Mouse (Mus musculus) forebrain, postnatal 0 days (tissue): ENCODE data around the gene Gnat1. TPM values are rescaled to one million over a fixed set of nuclear protein-coding genes. Genes with fewer than 3 reads are reported as not detected.
A peak's percentile ranks its signal among the peaks of the same experiment; 100 is the strongest.

Experiments
- ATAC-seq: fragments of 200-750 bp; cut with Nextera tagmentation; 2 replicates; pipeline ENCODE4 v1.8.0; 2017; ENCODE audit warnings: mild to moderate bottlenecking, moderate library complexity
- DNase-seq: peaks from one replicate; pipeline ENCODE4 v3.0.0-alpha.2; 2015
- H3K27ac ChIP-seq: fragments of 300-500 bp; sonication (generic); 2 replicates; pipeline ENCODE4 v1.5.1; 2014; ENCODE audit warnings: low read depth, mild to moderate bottlenecking, antibody characterized with exemption, low read length, moderate library complexity, mixed read lengths
- H3K27me3 ChIP-seq: fragments of 300-500 bp; sonication (generic); 2 replicates; pipeline ENCODE4 v1.6.1; 2014; ENCODE audit warnings: mild to moderate bottlenecking, low read length, mixed read lengths; ENCODE audit not compliant: insufficient read depth
- H3K36me3 ChIP-seq: fragments of 300-500 bp; sonication (generic); 2 replicates; pipeline ENCODE4 v1.6.1; 2014; ENCODE audit warnings: mild to moderate bottlenecking, moderate library complexity; ENCODE audit not compliant: insufficient read depth
- H3K4me1 ChIP-seq: fragments of 300-500 bp; sonication (generic); 2 replicates; pipeline ENCODE4 v1.6.1; 2014; ENCODE audit warnings: antibody characterized with exemption; ENCODE audit not compliant: insufficient read depth
- H3K4me2 ChIP-seq: fragments of 300-500 bp; sonication (generic); 2 replicates; pipeline ENCODE4 v1.6.1; 2014; ENCODE audit warnings: low read depth, mild to moderate bottlenecking, moderate library complexity
- H3K4me3 ChIP-seq: fragments of 300-500 bp; sonication (generic); 2 replicates; pipeline ENCODE4 v1.5.1; 2014; ENCODE audit warnings: low read depth, low read length, mixed read lengths
- H3K9ac ChIP-seq: fragments of 300-500 bp; sonication (generic); 2 replicates; pipeline ENCODE4 v1.6.1; 2014; ENCODE audit warnings: mild to moderate bottlenecking
- H3K9me3 ChIP-seq: fragments of 300-500 bp; sonication (generic); 2 replicates; pipeline ENCODE4 v1.6.1; 2016; ENCODE audit warnings: low read length
- CTCF ChIP-seq: sonication (generic); IDR thresholded peaks from 2 replicates; pipeline ENCODE4 v1.5.1; 2016; ENCODE audit warnings: antibody characterized with exemption, control low read depth, low read depth
- WGBS: fragments of 180-500 bp; shearing (Covaris S2); extraction: QIAGEN DNeasy Blood & Tissue Kit; methylation state at CpG from one replicate; pipeline ENCODE4 v1.1.7; 2014; 5-methylcytosine and 5-hydroxymethylcytosine counted together
- polyA plus RNA-seq: library from polyadenylated mRNA; unstranded; fragments of >200 nt; fragmentation: Nextera tagmentation; extraction: Ambion mirVana; gene quantifications from 2 replicates; pipeline ENCODE4 v1.2.1, GENCODE M21; 2015
- total RNA-seq: library from RNA; depleted of rRNA; stranded (reverse); fragments of >200 nt; gene quantifications from 2 replicates; pipeline ENCODE4 v1.2.3, GENCODE M21; 2014

Gene Gnat1
- total and polyA plus RNA-seq, 2 experiments from 2014 or later = 0.24 to 1.8 TPM

GRCm38 (mm10) chr9:107708439-107709095 lies 29.1 kb upstream of the Gnat1 start:
- H3K27ac ChIP-seq = peak overlapping the region; percentile 84
- ATAC-seq (no peak), DNase-seq (no peak)
- no peak for TF ChIP-seq CTCF
- no peaks in the 10 kb centered on the region for H3K9me3 ChIP-seq
- 8% methylated on average over 21 of the region's 21 CpGs for WGBS
- peak overlapping the region; percentile 91 for H3K4me2 ChIP-seq
- peak overlapping the region; percentile 73 for H3K9ac ChIP-seq
- H3K36me3 ChIP-seq = peaks cover 12% of the 10 kb centered on the region; the same call in 1 of the 2 replicates
- H3K27me3 ChIP-seq = no peaks in the 10 kb centered on the region
- peak overlapping the region; percentile 75 for H3K4me3 ChIP-seq
- H3K4me1 ChIP-seq = peaks cover 12% of the 10 kb centered on the region; the same call in 1 of the 2 replicates

- Histone ChIP-seq H3K4me3 (peak overlapping the region; percentile 75), H3K27ac (peak overlapping the region; percentile 84), H3K9me3 (no peaks in the 10 kb centered on the region), H3K4me1 (peaks cover 12% of the 10 kb centered on the region; the same call in 1 of the 2 replicates), H3K9ac (peak overlapping the region; percentile 73), H3K27me3 (no peaks in the 10 kb centered on the region), H3K36me3 (peaks cover 17% of the 10 kb centered on the region; the same call in 1 of the 2 replicates), H3K4me2 (peak overlapping the region; percentile 91)
- WGBS = 5% methylated on average over 17 of the region's 17 CpGs
- no peak for TF ChIP-seq CTCF
- peak; percentile 45 for ATAC-seq
- DNase-seq = peak; percentile 77
Measured at GRCm38 (mm10) chr9:107707701-107708438, 28.4 kb upstream of the Gnat1 start.

- Histone ChIP-seq H3K27me3 (no peaks in the 10 kb centered on the region), H3K36me3 (peaks cover 21% of the 10 kb centered on the region; the same call in 1 of the 2 replicates), H3K4me3 (peak overlapping the region; percentile 75), H3K27ac (no peak overlapping the region), H3K9ac (peak overlapping the region; percentile 73), H3K9me3 (no peaks in the 10 kb centered on the region), H3K4me2 (peak overlapping the region; percentile 91), H3K4me1 (peaks cover 12% of the 10 kb centered on the region; the same call in 1 of the 2 replicates)
- no peak for TF ChIP-seq CTCF
- ATAC-seq (no peak), DNase-seq (peak; percentile 56)
- whole genome bisulfite sequencing = 7% methylated on average over 14 of the region's 14 CpGs
Measured at GRCm38 (mm10) chr9:107706781-107707211, 27.3 kb upstream of the Gnat1 start.

- Histone ChIP-seq H3K4me2 (no peak overlapping the region), H3K9me3 (no peaks in the 10 kb centered on the region), H3K4me1 (peaks cover 38% of the 10 kb centered on the region), H3K27me3 (no peaks in the 10 kb centered on the region), H3K4me3 (no peak overlapping the region), H3K9ac (no peak overlapping the region), H3K36me3 (peaks cover 21% of the 10 kb centered on the region; the same call in 1 of the 2 replicates), H3K27ac (no peak overlapping the region)
- no peak for DNase-seq
- ATAC-seq = no peak
- 57% methylated on average over 14 of the region's 14 CpGs for WGBS
- no peak for TF ChIP-seq CTCF
Measured at GRCm38 (mm10) chr9:107703337-107704122, 24.0 kb upstream of the Gnat1 start.

- H3K4me1 ChIP-seq = peaks cover 44% of the 10 kb centered on the region
- ATAC-seq (no peak), DNase-seq (no peak)
- H3K27ac ChIP-seq = no peak overlapping the region
- no peak overlapping the region for H3K9ac ChIP-seq
- no peaks in the 10 kb centered on the region for H3K27me3 ChIP-seq
- 50% methylated on average over 3 of the region's 3 CpGs for WGBS
- H3K36me3 ChIP-seq = peaks cover 21% of the 10 kb centered on the region; the same call in 1 of the 2 replicates
- TF ChIP-seq CTCF = no peak
- no peak overlapping the region for H3K4me2 ChIP-seq
- H3K4me3 ChIP-seq = no peak overlapping the region
- H3K9me3 ChIP-seq = no peaks in the 10 kb centered on the region
Measured at GRCm38 (mm10) chr9:107702606-107703185, 23.2 kb upstream of the Gnat1 start.

- no peak overlapping the region for H3K4me2 ChIP-seq
- DNase-seq = peak; percentile 88
- H3K36me3 ChIP-seq = peaks cover 21% of the 10 kb centered on the region; the same call in 1 of the 2 replicates
- H3K4me1 ChIP-seq = peaks cover 34% of the 10 kb centered on the region
- 0 out of 2 replicates have a peak overlapping the region, but pooled peaks have one; percentile 14 for H3K9ac ChIP-seq
- H3K4me3 ChIP-seq = no peak overlapping the region
- H3K27ac ChIP-seq = peak overlapping the region; percentile 69; the same call in 1 of the 2 replicates
- TF ChIP-seq CTCF = no peak
- WGBS = 26% methylated on average over 12 of the region's 12 CpGs
- peak; percentile 50; the same call in 1 of the 2 replicates for ATAC-seq
- no peaks in the 10 kb centered on the region for H3K27me3 ChIP-seq
- H3K9me3 ChIP-seq = no peaks in the 10 kb centered on the region
Measured at GRCm38 (mm10) chr9:107701594-107701993, 22.1 kb upstream of the Gnat1 start.
